ENCODE assay signal across 15 mouse cellular contexts in genomic region chr4:130722607-130723006, GRCm38 (mm10). TPM values are rescaled to one million over a fixed set of nuclear protein-coding genes. Genes with fewer than 3 reads are reported as not detected.
DNase-seq lines count a peak whose midpoint lies in the region; ATAC-seq and TF ChIP-seq lines count a peak whose summit lies in the region.
"Had no signal": no experiment of that assay in that cellular context is flagged by ENCODE, and none has a peak within 500 bp of the region (broad histone marks: within the 10 kb centered on the region; RNA-seq: fewer than 3 reads in every experiment).

No protein-coding gene starts in this region.

- peak; percentile 68 for DNase-seq in R1 (ENCODE audit: low read depth, low spot score)
- peak; percentile 43 for DNase-seq in embryonic facial prominence, embryonic 11.5 days (ENCODE audit: low spot score)
- DNase-seq in liver, postnatal 0 days = no peak
- DNase-seq in lung, postnatal 10 days = no peak
- no peak for DNase-seq in adrenal gland, adult 8-10 months
- DNase-seq: cerebellum, adult 11-12 months; heart, adult 11 months; heart, postnatal 14 days; kidney, adult 11 months; spleen, adult 18-20 months; thymus, adult 18-20 months had no signal

- peaks cover 73% of the 10 kb centered on the region for H3K4me1 ChIP-seq in midbrain, embryonic 15.5 days
- peaks cover 63% of the 10 kb centered on the region for H3K4me1 ChIP-seq in midbrain, embryonic 16.5 days (ENCODE audit: control insufficient read depth, insufficient read depth, low read length)
- no peaks in the 10 kb centered on the region for H3K4me1 ChIP-seq in embryonic facial prominence, embryonic 11.5 days (ENCODE audit: control insufficient read depth, insufficient read depth, low read length)
- peaks cover 38% of the 10 kb centered on the region for H3K4me1 ChIP-seq in liver, postnatal 0 days (ENCODE audit: insufficient read depth)

- H3K27ac ChIP-seq in midbrain, embryonic 15.5 days = 0 out of 2 replicates have a peak overlapping the region, but pooled peaks have one; percentile 1
- no peak overlapping the region for H3K27ac ChIP-seq in midbrain, embryonic 16.5 days (ENCODE audit: low read length)
- H3K27ac ChIP-seq in embryonic facial prominence, embryonic 11.5 days (replicated peaks; ENCODE audit: low read depth, low read length) = no peak overlapping the region
- no peak overlapping the region for H3K27ac ChIP-seq in liver, postnatal 0 days (ENCODE audit: low read depth)
- H3K27ac ChIP-seq: embryonic facial prominence, embryonic 15.5 days had no signal

- H3K4me2 ChIP-seq in midbrain, embryonic 15.5 days = no peak overlapping the region
- H3K4me2 ChIP-seq in midbrain, embryonic 16.5 days (ENCODE audit: low read length) = no peak overlapping the region
- H3K4me2 ChIP-seq in embryonic facial prominence, embryonic 11.5 days (ENCODE audit: low read depth, low read length) = no peak overlapping the region
- H3K4me2 ChIP-seq in liver, postnatal 0 days (ENCODE audit: low read depth, low read length) = no peak overlapping the region
- H3K4me2 ChIP-seq: embryonic facial prominence, embryonic 15.5 days had no signal

- WGBS in midbrain, embryonic 15.5 days = 3% methylated on average over 1 of the region's 1 CpGs
- 19% methylated on average over 1 of the region's 1 CpGs for WGBS in midbrain, embryonic 16.5 days
- WGBS in embryonic facial prominence, embryonic 11.5 days = 4% methylated on average over 1 of the region's 1 CpGs
- 24% methylated on average over 1 of the region's 1 CpGs for WGBS in liver, postnatal 0 days (ENCODE audit: insufficient replicate concordance)

- no peaks in the 10 kb centered on the region for H3K9me3 ChIP-seq in midbrain, embryonic 15.5 days
- no peaks in the 10 kb centered on the region for H3K9me3 ChIP-seq in midbrain, embryonic 16.5 days (replicated peaks; ENCODE audit: control insufficient read depth, low read length, poor library complexity, severe bottlenecking)
- H3K9me3 ChIP-seq in embryonic facial prominence, embryonic 11.5 days (replicated peaks; ENCODE audit: control insufficient read depth, low read length) = no peaks in the 10 kb centered on the region
- H3K9me3 ChIP-seq in liver, postnatal 0 days (ENCODE audit: low read length) = no peaks in the 10 kb centered on the region
- H3K9me3 ChIP-seq: embryonic facial prominence, embryonic 15.5 days had no signal

- H3K4me3 ChIP-seq in midbrain, embryonic 15.5 days = no peak overlapping the region
- no peak overlapping the region for H3K4me3 ChIP-seq in midbrain, embryonic 16.5 days (ENCODE audit: low read depth, low read length)
- H3K4me3 ChIP-seq in embryonic facial prominence, embryonic 11.5 days (ENCODE audit: low read depth, low read length) = no peak overlapping the region
- H3K4me3 ChIP-seq in liver, postnatal 0 days (ENCODE audit: low read depth, low read length) = no peak overlapping the region
- H3K4me3 ChIP-seq: embryonic facial prominence, embryonic 15.5 days; myocyte had no signal

- no peak overlapping the region for H3K9ac ChIP-seq in midbrain, embryonic 15.5 days
- no peak overlapping the region for H3K9ac ChIP-seq in midbrain, embryonic 16.5 days (ENCODE audit: low read depth, low read length)
- no peak overlapping the region for H3K9ac ChIP-seq in embryonic facial prominence, embryonic 11.5 days (replicated peaks; ENCODE audit: low read length)
- H3K9ac ChIP-seq in liver, postnatal 0 days (replicated peaks) = no peak overlapping the region
- H3K9ac ChIP-seq: embryonic facial prominence, embryonic 15.5 days had no signal

- H3K27me3 ChIP-seq in midbrain, embryonic 15.5 days (replicated peaks) = no peaks in the 10 kb centered on the region
- no peaks in the 10 kb centered on the region for H3K27me3 ChIP-seq in midbrain, embryonic 16.5 days (ENCODE audit: control insufficient read depth, insufficient read depth, low read depth, low read length)
- no peaks in the 10 kb centered on the region for H3K27me3 ChIP-seq in embryonic facial prominence, embryonic 11.5 days (ENCODE audit: control insufficient read depth, insufficient read depth, low read length)
- no peaks in the 10 kb centered on the region for H3K27me3 ChIP-seq in liver, postnatal 0 days (ENCODE audit: insufficient read depth, low read length)
- H3K27me3 ChIP-seq: embryonic facial prominence, embryonic 15.5 days had no signal

- ATAC-seq in midbrain, embryonic 15.5 days (replicated peaks) = no peak
- no peak for ATAC-seq in midbrain, embryonic 16.5 days
- ATAC-seq in embryonic facial prominence, embryonic 11.5 days (replicated peaks; ENCODE audit: insufficient number of reproducible peaks, low FRiP score, low TSS enrichment, low read depth) = no peak
- ATAC-seq in liver, postnatal 0 days = 0 out of 2 replicates have a peak, but pooled peaks have one; percentile 29

- TF ChIP-seq CTCF in liver, postnatal 0 days (IDR thresholded peaks at IDR 0.05; ENCODE audit: low read depth) = no peak

- TF ChIP-seq EP300 in liver, postnatal 0 days (IDR thresholded peaks at IDR 0.05; ENCODE audit: low read depth) = peak; percentile 26; the same call in 1 of the 2 replicates

- H3K36me3 ChIP-seq in midbrain, embryonic 15.5 days (replicated peaks) = 0 out of 2 replicates have a peak, but pooled peaks cover 3% of the 10 kb centered on the region
- H3K36me3 ChIP-seq in midbrain, embryonic 16.5 days (ENCODE audit: control insufficient read depth, insufficient read depth, low read length) = 0 out of 2 replicates have a peak, but pooled peaks cover 3% of the 10 kb centered on the region
- no peaks in the 10 kb centered on the region; the same call in 1 of the 2 replicates for H3K36me3 ChIP-seq in embryonic facial prominence, embryonic 11.5 days (replicated peaks; ENCODE audit: control insufficient read depth, insufficient read depth, low read depth, low read length)
- peaks cover 49% of the 10 kb centered on the region for H3K36me3 ChIP-seq in liver, postnatal 0 days (replicated peaks; ENCODE audit: insufficient read depth, low read length)

RNA-seq across cellular contexts. Expression of gene Pum1, which starts 59.5 kb away (rescaled TPM):
- polyA plus RNA-seq in midbrain, embryonic 15.5 days (2015; fragmentation: Nextera tagmentation; extraction: Ambion mirVana) = 109 and 111 TPM in 2 replicates
- 99.4 and 108 TPM in 2 replicates for polyA plus RNA-seq in midbrain, embryonic 16.5 days (2015; fragmentation: Nextera tagmentation; extraction: Ambion mirVana)
- 88.5 and 96.1 TPM in 2 replicates for polyA plus RNA-seq in embryonic facial prominence, embryonic 11.5 days (2014; fragmentation: Nextera tagmentation; extraction: Ambion mirVana)
- 14.8 and 16.7 TPM in 2 replicates for polyA plus RNA-seq in liver, postnatal 0 days (2015; fragmentation: Nextera tagmentation; extraction: Ambion mirVana)
- 10 to 100 TPM; 62.4 to 92.5 (median 83.2) TPM for total RNA-seq in adrenal gland, adult 8-10 months (2022)

Comparison
In these comparisons a context has a peak if more than half of its experiments do, and no peak if none do; other contexts are left out.
1. DNase-seq: peak in R1 (single experiment) and embryonic facial prominence, embryonic 11.5 days (single experiment); none in liver, postnatal 0 days (single experiment), lung, postnatal 10 days (single experiment) and adrenal gland, adult 8-10 months (single experiment).